Mouse (Mus musculus): ENCODE measurements at regions not wholly inside any gene's neighbourhood (a gene's known extent, or its start where the extent isn't known, plus 50 kb on each side); places are given as distances from the start of the nearest gene placed in this dataset.

DNA sequence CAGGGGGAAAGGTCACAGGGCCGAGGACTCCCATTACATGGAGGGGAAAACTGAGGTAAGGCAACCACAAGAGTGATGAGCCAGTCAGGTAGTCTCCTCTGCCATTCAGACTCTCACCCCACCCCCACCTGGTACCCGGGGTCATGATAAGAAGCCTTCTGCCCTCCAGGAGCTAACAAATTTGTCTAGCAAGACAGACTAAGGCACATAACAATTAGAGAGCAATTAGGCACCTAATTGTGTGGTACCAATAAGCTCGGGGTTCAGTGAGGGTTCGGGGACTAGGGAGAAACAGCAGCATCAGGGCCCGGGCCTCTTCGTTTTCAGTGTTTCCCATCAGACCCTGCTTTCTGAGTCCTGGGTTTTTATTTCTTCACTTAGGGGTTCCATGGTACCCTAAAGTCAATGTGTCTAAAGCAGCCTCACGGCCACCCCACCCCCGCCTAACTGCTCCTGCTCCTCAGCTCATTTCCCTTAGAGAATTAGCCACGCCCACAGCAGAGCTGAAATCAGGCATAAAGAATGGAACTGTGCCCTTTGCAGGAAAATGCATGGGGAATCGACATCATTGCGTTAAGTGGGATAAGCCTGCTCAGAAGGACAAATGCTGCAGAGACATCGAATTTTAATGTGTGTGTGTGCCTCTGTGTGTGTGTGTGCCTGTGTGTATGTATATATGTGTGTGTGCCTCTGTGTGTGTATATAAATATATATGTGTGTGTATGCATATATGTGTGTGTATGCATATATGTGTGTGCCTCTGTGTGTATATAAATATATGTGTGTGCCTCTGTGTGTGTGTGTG, 249.3 kb downstream of the Cryba4 start:
- no peak for DNase-seq (ENCODE audit: extremely low read depth, low read depth, low spot score)

DNA sequence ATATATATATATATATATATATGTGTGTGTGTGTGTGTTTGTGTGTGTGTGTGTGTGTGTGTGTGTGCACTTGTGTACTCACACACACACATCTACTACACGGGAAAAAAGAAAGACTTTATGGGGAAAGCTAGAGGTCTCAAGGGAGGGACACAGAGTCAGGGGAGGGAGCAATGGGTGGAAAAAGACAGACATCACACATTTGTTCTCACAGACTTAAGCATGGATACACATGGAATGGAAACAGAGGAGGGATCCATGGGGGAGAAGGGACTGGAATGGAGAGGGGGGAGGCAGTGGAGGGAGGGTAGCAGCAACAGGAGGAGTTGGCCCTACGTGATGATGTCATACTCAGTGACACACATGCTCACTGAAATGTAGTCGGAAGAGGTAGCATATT, 248.3 kb downstream of the Cryba4 start:
- DNase-seq (ENCODE audit: extremely low read depth, low read depth, low spot score): no peak

DNA sequence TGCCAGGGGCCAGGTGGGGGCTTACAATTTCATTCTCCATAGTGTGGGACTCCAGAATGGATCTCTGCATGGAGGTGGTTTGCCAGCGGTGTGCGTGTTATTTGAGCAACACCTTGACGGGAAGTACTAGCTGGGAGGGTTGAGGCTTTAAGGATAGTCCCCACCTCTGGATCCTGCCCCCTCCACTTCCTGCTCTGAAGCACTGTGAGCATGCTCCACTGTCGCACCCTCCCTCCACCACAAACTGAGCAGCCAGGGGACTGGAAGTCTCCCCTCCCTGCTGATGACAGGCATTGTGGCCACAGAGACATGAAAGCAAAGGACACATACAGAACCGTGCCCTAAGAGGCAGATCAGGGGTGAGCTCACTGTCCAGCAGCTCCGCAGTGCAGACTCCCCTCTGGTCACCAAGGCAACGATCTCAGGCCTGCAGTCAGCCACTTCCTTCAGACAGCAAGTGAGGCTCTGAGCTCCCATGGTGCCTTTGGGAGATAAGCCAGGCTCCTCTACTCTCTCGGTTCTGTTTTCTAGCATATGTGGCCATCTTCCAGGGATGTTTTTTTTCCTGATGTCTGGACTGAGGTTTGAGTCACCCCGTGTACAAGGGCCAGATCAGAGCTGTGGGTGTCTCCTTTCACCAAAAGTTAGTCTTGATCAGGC, 239.7 kb downstream of the Cryba4 start:
- no peak for DNase-seq (ENCODE audit: extremely low read depth, low read depth, low spot score)

DNA sequence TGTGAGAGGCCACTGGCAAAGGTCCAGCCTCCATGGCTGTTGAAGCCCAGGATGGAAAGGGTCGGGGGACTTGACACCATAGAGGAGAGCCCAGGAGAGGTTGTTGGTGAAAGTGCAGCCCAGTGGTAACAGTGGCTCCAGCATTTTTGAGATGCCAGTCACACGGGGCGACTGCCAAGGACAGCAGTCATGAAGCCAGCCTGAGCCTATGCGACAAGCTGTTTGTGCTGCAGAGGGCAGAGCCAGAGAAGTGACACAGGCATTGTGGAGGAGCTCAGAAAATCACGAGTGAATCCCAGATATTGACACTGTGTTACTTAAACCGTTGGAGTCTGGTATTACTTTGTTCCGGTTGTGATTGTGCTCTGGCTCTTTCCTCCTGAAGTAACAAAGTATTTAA, 233.4 kb downstream of the Cryba4 start:
- DNase-seq (ENCODE audit: extremely low read depth, low read depth, low spot score): no peak

DNA sequence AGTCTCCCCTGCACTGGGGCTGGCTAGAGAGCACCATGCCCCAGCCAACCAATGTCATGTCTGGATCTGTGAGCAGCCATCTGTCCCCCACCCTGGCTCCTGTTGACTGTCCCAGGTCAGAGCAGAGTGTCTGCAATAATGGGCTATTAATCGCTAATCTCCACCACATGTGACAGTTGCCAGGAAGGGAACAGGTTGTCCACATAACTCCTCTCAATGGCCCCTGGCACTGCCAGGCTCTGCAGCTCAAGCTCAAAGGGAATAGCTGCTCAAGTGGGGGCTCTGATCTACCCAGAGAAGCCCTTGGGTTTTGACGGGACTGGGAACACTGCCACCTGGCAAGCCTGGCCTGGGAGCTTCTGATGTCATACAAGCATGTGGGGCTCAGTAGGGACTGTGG, 231.4 kb downstream of the Cryba4 start:
- no peak for DNase-seq (ENCODE audit: extremely low read depth, low read depth, low spot score)

DNA sequence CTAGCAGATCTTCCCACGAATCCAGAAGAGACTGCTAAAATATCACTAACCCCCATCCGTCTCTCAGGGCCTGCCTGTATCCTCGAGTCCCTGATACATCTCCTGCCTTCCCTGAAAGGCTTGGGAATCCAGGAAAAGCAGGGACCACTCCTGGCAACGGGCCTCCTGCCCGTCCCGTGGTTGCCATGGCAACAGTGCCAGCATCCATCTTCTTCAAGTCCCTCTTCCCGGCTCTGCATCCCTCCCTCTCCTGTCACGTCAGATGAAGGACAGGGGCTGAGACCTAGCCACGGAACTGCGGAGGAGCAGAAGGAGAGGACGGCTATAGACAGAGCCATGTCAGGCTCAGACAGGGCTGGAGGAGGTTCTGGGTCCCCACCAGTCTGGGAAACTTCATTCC, 222.4 kb downstream of the Cryba4 start:
- no peak for DNase-seq (ENCODE audit: extremely low read depth, low read depth, low spot score)

DNA sequence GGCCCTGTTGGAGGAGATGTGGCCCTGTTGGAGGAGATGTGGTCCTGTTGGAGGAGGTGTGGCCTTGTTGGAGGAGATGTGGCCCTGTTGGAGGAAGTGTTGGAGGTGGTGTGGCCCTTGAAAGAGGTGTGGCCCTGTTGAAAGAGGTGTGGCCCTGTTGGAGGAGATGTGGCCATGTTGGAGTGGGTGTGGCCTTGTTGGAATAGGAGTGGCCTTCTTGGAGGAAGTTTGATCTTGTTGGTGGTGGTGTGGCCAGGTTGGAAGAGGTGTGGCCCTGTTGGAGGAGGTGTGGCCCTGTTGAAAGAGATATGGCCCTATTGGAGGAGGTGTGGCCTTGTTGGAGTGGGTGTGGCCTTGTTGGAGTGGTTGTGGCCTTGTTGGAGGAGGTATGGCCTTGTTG, 220.3 kb downstream of the Cryba4 start:
- no peak for DNase-seq (ENCODE audit: extremely low read depth, low read depth, low spot score)

DNA sequence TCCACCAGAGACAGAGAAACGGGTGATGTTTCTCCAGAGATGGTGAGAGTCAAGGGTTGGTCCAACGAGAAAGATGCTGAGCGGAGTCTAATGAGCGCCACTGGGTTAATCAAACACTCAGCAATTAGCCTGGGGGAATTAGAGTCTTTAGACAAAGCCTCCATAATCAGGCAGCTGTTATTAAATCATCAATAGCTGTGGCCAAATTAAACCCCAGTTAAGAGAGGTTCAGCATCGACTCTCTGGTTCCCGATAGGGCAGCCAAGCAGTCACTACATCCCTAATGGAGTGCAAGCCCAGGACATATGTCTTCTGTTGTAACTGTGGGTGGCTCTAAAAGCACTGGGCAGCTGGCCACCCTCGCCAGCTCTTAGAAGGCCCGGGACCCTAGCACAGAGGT, 216.9 kb downstream of the Cryba4 start:
- DNase-seq (ENCODE audit: extremely low read depth, low read depth, low spot score): no peak

DNA sequence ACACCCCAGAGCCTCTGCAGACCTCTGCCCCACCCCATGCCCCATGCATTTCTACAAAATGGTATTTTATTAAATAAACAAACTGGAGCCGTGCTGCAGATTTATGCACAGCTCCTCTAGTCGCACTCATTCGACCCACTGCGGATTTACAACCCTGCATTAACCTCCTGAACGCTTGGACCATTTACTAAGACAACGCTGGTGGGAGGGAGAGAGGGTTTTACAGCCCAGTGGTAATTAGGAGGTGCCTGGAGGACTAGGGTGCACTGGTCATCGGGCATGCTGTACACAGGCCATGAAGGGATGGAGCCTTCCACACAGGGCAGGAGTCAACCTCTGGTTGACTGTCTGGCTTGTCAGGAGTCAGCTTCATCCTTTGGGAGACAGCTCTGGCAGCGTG, 215.2 kb downstream of the Cryba4 start:
- DNase-seq (ENCODE audit: extremely low read depth, low read depth, low spot score): no peak

DNA sequence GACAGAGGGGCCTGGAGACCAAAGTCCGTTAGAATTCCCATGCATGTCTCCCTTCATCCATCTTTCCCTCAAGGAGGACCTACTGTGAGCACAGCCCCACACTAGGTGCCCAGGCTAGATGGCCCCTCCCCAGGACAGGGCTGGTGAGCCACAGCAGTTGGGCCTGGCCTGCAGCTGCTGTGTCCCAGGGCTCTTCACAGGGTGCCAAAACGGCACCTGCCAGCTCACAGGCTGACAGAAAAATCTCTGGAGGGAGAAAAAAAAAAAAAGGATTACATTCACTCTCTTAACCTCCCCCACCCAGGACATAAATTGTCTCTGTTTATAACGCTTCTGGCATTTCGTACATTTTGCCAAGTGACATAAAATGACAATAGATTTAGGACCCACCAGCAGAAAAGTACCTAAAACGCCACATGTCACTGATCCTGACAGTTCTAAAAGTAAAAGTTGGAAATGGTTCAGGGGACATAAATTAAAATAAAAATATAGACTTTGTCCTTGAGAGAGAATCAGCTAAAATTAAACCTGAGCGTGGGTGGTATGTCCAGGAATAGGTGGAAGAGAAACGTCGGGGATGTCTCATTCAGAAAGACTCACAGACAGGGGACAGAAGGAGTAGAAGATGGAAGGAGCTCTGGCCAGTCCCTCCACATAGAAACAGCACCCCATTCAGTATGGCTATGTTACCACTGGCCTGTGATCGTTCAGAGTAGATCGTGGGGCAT, 212.5 kb downstream of the Cryba4 start:
- DNase-seq (ENCODE audit: extremely low read depth, low read depth, low spot score): no peak

DNA sequence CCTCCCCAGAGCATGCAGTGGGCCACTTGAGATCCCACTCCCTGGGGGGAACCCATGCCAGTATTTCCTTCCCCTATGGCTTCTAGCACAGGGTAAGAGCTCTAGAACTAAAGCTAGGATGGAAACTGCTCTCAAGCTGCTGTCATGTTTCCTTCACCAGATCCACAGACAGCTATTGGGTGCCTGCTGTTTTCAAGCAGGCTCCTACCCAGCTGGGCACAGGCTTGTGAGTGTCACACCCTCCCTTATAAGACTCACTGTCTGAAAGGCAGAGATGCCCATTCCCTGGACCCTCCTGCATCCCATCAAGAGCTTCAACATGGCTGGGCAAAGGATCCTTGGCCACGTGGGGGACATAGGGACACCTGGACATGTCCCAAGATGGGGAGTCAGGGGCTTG, 211.6 kb downstream of the Cryba4 start:
- DNase-seq (ENCODE audit: extremely low read depth, low read depth, low spot score): no peak

DNA sequence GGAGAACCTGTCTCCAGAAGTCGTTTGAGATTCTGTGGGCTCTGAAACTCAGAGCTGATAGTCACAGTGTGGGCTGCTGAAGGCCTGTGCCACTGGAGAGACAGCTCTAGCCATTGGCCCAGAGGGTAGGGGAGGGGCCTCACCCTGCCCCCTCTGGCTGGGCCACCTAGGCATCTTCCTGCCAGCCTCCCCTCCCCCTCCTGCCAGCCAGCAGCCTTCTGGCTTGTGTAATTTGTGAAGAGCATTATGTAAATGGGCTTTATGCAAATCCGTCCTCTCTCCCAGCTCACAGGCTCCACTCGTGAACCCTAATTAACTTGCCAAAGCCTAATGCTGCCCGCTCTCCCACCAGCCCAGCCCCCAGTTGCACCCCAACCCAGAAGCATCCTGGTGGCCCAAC, 211.0 kb downstream of the Cryba4 start:
- no peak for DNase-seq (ENCODE audit: extremely low read depth, low read depth, low spot score)

DNA sequence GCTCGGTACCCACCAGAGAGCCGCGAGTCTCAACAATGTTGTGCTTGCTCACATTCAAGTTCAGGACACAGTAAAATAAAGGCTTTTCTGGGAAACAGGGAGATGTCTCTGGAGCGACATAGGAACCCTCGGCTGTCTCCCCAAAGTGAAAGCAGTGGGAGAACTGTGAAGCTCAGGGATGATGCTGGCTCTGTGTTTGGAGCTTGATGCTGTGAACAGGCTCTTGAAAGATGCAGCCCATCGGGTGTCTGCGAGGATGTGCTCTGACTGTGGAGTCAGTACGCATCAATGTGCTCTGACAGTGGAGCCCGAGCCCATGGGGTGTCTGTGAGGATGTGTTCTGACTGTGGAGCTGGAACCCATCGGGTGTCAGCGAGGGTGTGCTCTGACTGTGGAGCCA, 210.1 kb downstream of the Cryba4 start:
- no peak for DNase-seq (ENCODE audit: extremely low read depth, low read depth, low spot score)

DNA sequence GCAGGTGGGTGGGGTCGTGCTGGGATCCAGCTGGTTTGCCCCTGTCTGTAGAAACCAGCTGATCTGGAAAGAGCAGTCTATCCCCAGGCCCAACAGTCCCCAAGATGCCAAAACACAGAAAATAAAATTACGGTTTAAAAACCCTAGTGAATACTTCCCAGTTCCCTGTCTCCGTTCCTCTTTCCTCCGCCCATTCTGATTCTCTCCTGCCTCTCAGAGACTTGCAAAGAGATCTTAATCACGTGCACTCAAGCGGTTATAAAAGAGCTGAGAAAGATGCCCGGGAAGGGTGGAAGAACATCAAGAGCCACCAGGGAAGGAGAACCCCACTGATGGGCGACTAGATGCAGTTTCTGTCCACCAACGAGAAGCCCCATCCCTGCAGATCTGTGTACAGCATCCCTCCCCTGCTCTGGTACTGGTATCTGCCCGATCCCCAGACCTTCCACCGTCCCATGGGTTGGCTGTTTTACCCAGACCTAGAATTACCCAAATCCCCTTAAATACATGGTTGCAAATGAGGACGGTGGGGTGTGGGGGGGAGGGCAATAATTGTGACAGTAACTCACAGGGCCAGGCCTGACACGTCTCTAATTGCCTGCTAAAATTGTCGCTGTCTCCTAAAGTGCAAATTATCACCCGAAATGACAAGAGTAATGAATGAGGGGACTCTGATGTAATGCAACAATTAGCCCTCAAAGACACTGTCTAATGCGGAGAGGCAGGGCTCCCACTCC, 202.1 kb downstream of the Cryba4 start:
- DNase-seq (ENCODE audit: extremely low read depth, low read depth, low spot score): no peak

DNA sequence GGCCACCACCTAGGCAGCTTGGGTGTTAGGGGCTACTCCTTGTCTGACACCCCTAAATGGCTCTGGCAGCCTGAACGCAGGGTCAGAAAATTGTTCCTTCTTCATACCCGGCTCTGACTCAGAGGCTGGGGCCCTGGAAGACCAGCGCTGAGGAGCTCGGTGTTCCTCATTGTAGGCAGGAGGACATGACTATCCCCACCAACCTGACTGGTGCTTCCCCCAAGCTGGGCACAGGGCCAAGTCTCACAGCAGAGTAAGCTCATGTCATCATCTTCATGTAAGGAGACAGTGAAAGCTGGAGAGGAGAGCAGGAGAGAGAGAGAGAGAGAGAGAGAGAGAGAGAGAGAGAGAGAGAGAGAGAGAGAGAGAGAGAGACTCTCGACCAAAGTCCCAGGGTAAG, 201.4 kb downstream of the Cryba4 start:
- no peak for DNase-seq (ENCODE audit: extremely low read depth, low read depth, low spot score)

DNA sequence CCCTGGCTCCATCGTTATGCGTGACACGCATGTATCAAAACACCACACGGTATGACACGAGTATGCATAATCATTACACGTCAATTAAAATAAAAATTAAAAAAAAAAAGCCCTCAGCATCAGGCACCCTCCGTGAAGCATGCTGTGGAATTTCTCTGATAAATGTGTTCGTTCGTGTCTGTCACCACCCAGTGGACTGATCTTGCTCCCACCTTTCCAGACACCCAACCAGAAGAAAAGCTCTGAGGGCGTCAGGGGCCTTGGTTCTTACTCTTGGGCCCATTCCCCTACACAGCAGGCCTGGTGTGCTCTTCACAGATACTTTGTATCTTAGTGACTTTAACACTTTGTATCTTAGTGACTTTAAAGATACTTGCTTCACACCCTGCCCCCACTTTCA, 200.5 kb downstream of the Cryba4 start:
- DNase-seq (ENCODE audit: extremely low read depth, low read depth, low spot score): no peak

DNA sequence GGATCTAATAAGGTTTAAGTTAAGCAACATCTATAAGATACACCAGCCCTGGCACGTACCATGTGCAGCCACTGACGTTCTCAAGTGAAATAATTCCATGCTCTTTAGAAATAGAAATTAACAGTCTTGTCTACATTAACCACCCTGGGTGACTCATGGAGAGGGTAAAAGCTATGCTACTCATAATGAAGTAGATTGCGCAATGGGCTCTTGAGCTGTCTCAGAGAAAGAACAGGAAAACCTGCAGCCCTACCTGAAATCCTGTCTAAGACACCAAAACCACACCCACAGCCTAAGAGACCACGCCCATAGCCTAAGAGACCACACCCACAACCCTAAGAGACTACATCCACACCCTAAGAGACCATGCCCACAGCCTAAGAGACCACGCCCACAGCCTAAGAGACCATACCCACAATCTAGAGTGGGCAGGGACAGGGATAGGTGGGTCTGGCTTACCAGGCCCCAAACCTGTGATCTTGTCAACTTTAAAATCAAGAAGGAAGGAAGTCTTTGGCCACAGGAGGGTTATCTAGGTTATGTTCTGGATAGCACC, 198.6 kb downstream of the Cryba4 start:
- DNase-seq (ENCODE audit: extremely low read depth, low read depth, low spot score): no peak

DNA sequence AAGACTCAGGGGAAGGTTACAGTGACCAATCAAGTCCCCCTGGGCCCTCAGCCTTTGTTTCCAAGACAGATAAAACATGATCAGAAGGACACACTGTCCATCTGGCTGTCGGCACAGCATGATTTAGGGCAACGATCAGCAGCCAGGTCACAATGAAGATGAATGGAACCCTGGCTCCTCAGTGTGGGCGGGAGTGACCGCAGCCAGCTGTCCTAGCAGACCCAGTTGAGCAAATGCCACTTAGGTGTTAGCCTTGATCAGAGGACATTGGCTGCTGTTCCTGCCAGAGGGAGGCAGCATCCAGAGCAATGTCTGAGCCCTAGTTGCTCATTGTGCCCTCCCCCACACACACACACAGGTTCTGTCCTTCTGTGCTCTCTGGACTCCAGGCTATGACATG, 197.3 kb downstream of the Cryba4 start:
- no peak for DNase-seq (ENCODE audit: extremely low read depth, low read depth, low spot score)

DNA sequence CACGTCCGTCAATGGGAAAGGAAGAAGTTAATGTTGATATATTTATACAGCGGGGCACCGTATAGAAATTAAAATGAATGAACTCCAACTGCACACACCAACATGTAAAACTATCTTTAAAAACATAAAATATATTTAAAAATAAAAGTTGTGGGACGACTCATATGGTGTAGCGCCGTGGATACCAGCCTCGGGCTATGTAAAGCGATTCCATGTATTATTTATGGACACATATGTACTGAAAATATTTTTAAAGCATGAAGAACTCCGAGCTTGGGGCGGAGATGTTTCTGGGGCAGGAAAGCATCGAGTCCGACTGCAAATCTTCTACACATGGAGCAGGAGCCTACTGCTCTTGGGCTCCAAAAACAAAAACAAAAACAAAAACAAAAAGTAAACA, 182.4 kb downstream of the Cryba4 start:
- no peak for DNase-seq (ENCODE audit: extremely low read depth, low read depth, low spot score)

DNA sequence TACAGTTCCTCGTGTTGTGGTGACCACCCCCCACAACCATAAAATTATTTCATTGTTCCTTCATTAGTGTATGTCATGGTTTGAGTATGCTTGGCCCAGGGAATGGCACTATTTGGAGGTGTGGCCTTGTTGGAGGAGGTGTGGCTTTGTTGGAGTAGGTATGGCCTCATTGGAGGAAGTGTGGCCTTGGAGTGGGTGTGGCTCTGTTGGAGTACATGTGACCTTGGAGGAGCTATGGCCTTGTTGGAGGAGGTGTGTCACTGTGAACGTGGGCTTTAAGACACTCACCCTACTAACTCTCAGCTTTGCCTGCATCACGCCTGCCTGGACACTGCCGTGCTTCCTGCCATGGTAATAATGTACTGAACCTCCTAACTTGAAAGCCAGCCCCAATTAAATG, 179.9 kb downstream of the Cryba4 start:
- DNase-seq (ENCODE audit: extremely low read depth, low read depth, low spot score): no peak

DNA sequence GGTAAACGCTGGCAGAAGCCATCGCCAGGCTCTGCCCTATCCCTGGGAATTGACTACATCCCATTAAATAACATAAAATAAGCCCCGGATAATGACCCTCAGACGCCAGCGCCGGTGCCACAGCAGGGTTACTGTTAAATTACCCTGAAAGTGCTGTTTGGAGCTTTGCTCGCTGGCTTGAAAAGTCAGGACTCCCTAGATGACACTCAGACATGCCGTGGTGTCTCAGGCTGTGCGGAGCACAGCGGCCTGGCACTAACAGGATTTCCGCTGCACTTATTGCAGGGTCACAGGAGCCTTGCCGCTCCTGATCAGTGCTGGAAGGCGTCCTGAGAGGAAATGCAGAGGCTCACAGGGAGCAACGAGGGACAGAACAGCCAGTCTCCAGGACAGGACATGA, 175.2 kb downstream of the Cryba4 start:
- DNase-seq (ENCODE audit: extremely low read depth, low read depth, low spot score): no peak
